Mouse (Mus musculus) cortical plate, adult 2 months (tissue): ENCODE measurements around the gene Tcf7l2.

Source experiments
- CTCF ChIP-seq: fragments of 200-500 bp; IDR thresholded peaks from 2 replicates; pipeline ENCODE4 v1.5.1; 2011; ENCODE audit warnings: mild to moderate bottlenecking, control low read depth, low read length; ENCODE audit not compliant: insufficient read depth; ENCODE audit errors: extremely low read depth
- POLR2A ChIP-seq: fragments of 200-500 bp; IDR thresholded peaks from 2 replicates; pipeline ENCODE4 v1.6.1; 2011; ENCODE audit warnings: mild to moderate bottlenecking, low read length, control low read depth; ENCODE audit not compliant: insufficient read depth; ENCODE audit errors: extremely low read depth

- TF ChIP-seq CTCF: no peak
- no peak for TF ChIP-seq POLR2A
These were observed 48.2 kb downstream of the Tcf7l2 start for GRCm38 (mm10) chr19:55789838-55790237.
